Mouse (Mus musculus): ENCODE data around the gene Arpin.

The Arpin gene

DNA sequence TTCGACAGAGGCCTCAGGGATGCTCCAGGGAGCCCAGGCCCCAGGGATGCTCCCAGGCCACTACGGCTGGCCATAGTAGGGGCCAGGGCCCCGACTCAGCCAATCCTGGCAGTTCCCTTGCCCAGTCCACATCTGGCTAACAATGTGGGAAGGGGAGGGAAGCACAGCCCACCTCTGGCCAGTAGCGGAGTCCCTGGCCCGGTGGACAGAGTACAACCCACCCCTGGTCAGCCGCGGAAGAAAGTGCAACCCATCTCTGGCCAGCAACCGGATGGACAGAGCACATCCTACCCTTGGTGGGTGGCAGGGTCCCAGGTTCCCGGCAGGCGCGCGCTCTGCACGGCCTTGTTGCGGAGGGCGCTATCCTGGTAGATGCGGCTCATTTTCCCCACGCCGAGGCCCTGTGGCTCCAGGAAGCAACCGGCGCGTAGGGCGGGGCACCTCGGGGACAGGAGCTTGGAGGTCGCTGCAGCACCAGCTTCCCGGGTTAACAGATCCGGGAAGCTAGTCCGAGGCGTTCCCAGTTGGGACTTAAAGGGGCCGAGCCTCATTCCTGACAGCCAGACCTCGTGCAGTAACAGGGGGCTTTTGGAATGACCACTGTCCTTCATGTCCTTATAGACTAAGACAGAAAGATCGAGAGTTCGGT, at the start of gene Arpin:
Arpin (minus strand) TSS at position 498 of the 649 bp plus-strand sequence.
- DNase-seq = peak; percentile 86

DNA sequence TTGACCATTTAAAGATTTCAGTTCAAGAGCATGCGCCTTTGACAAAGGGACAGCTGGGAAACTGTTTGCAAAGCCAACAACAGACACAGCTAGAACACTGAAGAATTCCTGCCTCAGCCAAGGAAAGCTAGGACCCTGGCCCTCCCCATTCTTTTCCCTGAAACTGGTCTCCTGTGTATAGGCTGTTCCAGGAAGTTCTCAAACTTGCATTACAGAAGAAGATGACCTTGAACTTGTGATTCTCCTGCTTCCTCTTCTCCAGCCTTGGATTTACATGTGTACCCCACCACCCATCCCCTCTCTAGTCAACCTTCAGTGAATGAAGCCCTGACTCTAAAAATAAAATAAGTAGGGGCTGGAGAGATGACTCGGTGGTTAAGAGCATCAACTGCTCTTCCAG, 40.2 kb upstream of the Arpin start:
- no peak for DNase-seq

GRCm38 (mm10) chr7:79972195-79972594, 37.0 kb upstream of the Arpin start:
- no peak for DNase-seq

DNA sequence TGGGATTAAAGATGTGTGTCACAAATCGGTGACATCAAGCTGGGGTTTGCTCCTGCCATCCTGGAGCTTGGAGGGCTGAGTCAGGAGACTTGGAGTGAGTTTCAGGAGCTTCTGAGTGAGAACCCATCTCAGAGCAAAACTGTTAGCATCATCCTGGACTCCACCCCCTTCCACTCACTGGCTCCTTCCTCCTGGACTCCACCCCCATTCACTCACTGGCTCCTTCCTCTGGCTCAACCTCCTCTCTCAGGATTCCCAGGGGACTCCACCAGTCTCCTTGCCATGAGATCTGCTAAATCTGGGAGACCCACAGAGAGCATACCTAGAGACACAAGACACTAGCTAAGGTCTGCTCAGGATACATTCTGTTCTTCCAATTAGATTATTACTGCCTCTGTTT, 35.2 kb upstream of the Arpin start:
- DNase-seq = no peak

DNA sequence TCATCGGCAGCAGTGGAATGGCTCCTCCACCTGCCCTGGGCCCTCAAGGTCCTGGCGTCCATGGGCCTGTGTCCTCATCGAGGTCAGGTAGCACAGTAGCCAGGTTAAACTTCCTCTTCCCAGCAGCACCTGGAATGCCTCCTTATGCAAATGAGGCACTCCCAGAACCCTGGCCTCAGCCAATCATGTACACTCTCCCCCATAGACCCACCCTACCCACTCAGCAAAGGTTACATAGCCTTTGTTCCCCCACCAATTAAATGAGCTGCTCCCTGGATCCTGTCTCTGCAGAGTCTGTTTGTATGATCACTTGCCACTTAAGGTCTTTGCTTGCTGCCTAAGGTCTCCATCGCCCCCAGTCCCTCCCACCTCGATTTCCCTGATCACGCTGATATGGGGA, 33.2 kb upstream of the Arpin start:
- DNase-seq = no peak

- DNase-seq = no peak
These were observed 26.4 kb upstream of the Arpin start for GRCm38 (mm10) chr7:79961600-79961999.

DNA sequence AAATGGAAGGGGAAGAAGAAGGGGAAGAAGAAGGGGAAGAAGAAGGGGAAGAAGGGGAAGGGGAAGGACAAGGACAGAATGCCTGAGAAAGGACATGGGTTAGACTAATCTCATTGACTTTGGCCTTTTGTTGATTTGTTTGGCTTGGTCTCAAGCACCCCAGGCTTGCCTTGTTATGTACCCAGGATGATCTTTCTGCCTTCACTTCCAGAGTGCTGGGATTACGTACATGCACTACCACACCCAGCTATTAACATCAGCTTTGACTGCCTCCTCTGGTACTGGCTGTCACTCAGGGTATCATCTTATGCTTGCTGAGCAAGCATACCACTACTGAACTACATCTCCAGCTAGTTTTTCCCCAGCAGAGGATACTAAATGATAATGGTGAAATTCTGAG, 21.0 kb upstream of the Arpin start:
- DNase-seq = no peak

GRCm38 (mm10) chr7:79954890-79955289, 19.7 kb upstream of the Arpin start:
- DNase-seq = no peak

DNA sequence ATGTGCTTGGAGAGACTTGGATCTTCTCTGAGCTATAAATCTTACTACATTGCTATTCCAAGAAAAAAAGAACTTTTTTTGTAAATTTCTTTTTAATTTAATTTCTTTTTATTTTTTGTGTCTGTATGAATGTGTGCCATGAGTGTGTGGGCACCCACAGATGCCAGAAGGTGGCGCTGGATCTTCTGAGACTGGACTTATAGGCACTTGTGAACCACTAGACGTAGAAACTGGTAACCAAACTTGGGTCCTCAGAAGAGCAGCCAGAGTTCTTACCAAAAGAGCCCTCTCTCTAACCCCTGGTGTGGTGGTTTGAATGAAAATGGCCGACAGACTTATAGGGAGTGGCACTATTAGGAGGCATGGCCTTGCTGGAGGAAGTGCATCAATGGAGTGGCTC, 15.9 kb upstream of the Arpin start:
- DNase-seq = no peak

- no peak for DNase-seq
These were observed 15.1 kb upstream of the Arpin start for GRCm38 (mm10) chr7:79950236-79950635.

- peak; percentile 31 for DNase-seq
These were observed 499 bp upstream of the Arpin start for GRCm38 (mm10) chr7:79935511-79936205.

DNA sequence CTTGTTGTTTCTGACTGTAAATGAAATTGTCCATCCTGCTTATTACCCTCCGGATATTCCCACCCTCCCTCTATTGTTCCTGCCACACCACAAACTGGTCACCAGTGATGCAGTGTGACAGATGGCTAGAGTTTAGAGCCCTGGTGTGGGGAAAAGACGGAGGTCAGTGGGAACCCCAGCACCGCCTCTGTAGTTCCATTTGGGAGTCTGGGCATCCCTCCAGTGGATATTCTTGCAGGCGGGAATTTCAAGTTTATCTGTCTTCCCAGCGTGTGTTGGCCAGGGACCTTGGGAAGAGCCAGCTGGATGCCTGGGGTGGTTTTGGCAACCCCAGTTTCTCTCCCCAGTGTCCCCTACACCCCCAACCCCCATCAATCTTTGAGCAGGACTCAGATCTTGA, 698 bp downstream of the Arpin start:
- peak; percentile 6 for DNase-seq

DNA sequence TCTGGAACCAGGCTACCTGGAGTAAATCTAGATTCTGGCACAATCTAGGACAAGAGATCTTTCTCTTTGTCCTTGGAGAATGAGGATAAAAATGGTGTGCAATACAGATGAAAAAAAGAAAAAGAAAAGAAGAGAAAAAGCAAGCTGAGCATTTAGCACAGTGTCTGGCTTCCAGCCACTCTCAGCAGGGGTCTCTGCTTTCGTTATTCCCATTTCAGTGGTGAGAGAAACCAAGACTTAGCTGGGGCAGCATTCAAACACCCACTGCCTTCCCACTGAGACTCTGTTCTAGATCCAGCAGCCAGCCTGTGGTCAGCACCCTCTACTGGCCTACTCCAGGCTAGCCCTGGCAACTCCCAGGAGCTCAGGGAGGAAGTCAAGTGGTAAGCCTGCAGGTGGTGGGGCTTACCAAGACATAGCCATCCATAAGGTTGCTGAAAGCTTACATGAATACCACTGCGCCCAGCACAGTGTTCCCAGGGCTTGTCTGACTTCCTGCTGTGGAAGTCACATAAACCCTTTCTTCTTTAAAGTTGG, 6.6 kb downstream of the Arpin start:
- no peak for DNase-seq

GRCm38 (mm10) chr7:79920344-79920983, 14.7 kb downstream of the Arpin start, which contains the start of gene Ap3s2:
Gene Ap3s2, minus strand, starts transcription at chr7:79920649.
- DNase-seq = peak; percentile 93

GRCm38 (mm10) chr7:79914556-79914955, 20.6 kb downstream of the Arpin start:
- peak; percentile 68 for DNase-seq

DNA sequence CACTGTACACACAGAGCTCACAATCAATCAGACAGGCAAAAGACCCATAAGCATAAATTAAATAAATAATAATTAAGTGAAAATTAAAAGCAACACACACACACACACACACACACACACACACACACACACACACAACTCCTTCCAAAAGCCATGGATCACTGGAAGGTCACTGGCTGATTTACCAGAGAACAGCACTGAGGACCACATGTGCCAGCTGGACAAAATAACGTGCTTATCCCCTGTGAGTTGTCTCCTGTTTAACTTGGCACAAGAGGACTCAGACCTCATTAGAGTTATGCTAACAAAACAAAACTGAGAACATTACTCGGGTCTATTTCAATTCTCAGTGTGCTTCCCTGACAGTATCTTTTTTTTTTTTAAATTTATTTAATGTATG, 27.8 kb downstream of the Arpin start:
- DNase-seq = no peak

- DNase-seq = no peak
These were observed 28.2 kb downstream of the Arpin start for GRCm38 (mm10) chr7:79906914-79907313.

DNA sequence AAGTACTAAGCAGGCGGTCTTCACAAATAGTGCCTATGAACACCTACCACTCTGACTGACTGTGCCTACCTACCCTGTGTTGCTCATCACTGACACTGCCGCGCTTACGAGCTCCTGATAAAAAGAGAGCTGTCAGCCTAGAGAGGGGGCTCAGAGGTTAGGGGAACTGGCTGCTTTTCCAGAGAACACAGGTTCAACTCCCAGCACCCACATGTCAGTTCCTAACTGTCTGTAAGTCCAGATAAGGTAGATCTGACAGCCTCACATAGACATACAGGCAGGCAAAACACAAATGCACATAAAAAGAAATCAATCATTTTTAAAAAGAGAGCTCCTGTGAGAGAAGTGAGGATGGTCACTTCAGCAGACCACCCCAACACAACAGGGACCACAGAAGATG, 30.0 kb downstream of the Arpin start:
- DNase-seq = no peak

DNA sequence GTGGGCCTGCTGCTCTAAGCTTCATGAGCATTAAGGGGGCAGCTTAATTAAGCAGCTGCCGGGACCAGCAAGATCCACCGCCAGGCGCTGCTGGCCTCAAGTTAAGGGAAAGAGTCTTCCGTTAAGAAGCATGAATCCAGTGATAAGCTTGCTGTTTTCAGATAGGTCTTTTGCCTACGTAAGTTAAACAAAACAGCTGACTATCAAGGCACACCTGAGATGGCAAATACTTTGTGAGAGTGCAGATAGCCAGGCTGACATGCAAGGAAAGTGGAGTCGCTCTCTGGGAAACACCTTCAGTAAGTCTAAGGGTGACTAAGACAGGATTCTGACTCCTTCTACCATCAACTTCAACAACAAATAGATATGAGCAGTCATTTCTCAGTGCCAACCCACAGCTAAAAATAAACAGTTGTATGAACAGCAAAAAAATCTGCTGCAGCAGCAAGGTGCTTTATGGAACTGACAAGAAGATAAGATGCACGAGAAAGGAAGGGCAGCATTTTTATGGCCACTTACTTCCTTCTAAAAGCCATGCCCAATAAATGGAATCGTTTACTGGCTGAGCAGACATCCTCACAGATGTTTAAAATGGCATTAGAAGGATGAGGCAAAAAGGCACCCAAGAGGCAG, 31.9 kb downstream of the Arpin start:
- DNase-seq = no peak

DNA sequence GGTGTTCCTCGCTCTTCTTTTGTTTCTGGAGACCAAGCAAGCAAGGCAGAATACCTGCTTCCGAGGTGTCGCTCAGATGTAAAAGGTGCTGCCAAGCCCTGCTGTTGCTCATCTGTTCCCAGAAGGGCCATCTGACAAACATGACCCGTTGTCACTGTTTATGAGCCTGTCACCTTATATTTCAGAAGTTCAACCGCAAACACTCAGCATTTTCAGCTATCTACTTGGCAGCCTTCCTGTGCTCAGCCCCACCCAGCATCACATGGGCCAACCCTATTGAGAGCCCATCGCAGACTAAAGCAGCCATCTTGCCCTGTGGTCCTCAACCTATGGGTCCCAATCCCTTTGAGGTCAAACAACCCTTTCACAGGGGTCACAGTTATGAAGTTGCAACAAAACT, 34.4 kb downstream of the Arpin start:
- DNase-seq = no peak

DNA sequence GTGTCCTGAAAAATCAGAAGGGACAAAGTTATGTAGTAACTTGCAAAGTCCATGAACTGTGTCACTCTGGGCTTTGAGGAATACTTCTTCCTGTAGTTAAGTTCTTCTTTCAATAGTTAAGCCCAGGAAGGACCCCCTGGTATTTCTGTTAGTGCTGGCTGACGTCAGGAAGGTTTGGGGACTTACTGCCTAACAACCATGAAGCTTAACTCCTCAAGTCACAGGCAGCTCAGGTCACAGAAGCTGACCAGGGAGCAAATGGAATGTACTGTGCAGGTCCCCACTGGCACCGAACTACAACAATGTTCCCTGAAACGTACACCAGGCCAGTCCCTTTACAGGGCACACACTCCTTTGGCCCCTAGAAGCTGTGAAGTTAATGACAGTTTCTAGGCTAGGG, 39.9 kb downstream of the Arpin start:
- no peak for DNase-seq

DNA sequence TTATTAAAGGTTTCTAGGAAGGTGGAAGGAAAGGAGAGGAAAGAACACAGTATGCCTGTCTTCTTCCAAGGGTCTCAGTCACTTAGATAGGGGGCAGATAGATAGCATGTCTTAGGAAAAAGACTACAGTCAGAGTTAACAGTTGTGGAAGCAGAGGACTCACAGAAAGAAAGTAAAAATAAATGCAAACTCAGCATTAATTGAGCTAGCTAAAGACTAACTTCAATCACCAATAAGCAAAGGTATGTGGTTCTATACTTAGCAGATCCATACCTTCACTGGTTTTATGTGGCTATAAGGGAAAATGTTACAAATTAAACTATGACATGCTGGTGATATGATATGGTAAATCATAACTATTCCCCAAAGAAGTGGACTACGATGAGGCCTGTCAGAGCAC, 40.4 kb downstream of the Arpin start:
- no peak for DNase-seq

All from embryo, embryonic 11 days (tissue).